Mouse (Mus musculus) liver, embryonic 14.5 days (tissue): Measurements from ENCODE around the gene Ccl5. TPM values are rescaled to one million over a fixed set of nuclear protein-coding genes. Genes with fewer than 3 reads are reported as not detected.

ENCODE experiments used
- ATAC-seq: fragments of 200-750 bp; cut with Nextera tagmentation; 2 replicates; pipeline ENCODE4 v1.8.0; 2017; ENCODE audit warnings: moderate number of reproducible peaks, mild to moderate bottlenecking, moderate library complexity; ENCODE audit not compliant: insufficient read depth
- DNase-seq, 3 experiments: peaks; one replicate each; pipeline ENCODE4 v3.0.0-alpha.2; 2012 to 2013; ENCODE audit warnings: low read depth in 3 of 3, low spot score in 3 of 3
- H3K27ac ChIP-seq: fragments of 300-500 bp; sonication (generic); 2 replicates; pipeline ENCODE4 v1.5.1; 2014; ENCODE audit warnings: moderate library complexity, mild to moderate bottlenecking, control low read depth, inconsistent platforms
- H3K27me3 ChIP-seq: fragments of 300-500 bp; sonication (generic); 2 replicates; pipeline ENCODE4 v1.6.1; 2014; ENCODE audit warnings: mild to moderate bottlenecking, low read length, moderate library complexity; ENCODE audit not compliant: control insufficient read depth, insufficient read depth
- H3K36me3 ChIP-seq: fragments of 300-500 bp; sonication (generic); replicated peaks from 2 replicates; pipeline ENCODE4 v1.6.1; 2014; ENCODE audit warnings: low read depth; ENCODE audit not compliant: control insufficient read depth, insufficient read depth
- H3K4me1 ChIP-seq, 2 experiments: fragments of 200-500 bp in 1 of 2; fragments of 300-500 bp in 1 of 2; sonication (generic) in 1 of 2; replicated peaks; 2 replicates each; pipeline ENCODE4 v1.6.1; 2012 to 2014; ENCODE audit warnings: antibody characterized with exemption in 1 of 2, inconsistent platforms in 1 of 2, low read length in 1 of 2; ENCODE audit not compliant: control insufficient read depth in 2 of 2, insufficient read depth in 2 of 2
- H3K4me2 ChIP-seq: fragments of 300-500 bp; sonication (generic); 2 replicates; pipeline ENCODE4 v1.6.1; 2014; ENCODE audit warnings: low read depth, mild to moderate bottlenecking, control low read depth, moderate library complexity
- H3K4me3 ChIP-seq, 2 experiments: fragments of 200-500 bp in 1 of 2; fragments of 300-500 bp in 1 of 2; sonication (generic) in 1 of 2; 2 replicates each; pipeline ENCODE4 v1.5.1; 2012 to 2014; ENCODE audit warnings: low read depth in 2 of 2, low read length in 2 of 2, mild to moderate bottlenecking in 2 of 2, control low read depth in 1 of 2, inconsistent platforms in 1 of 2, moderate library complexity in 1 of 2; ENCODE audit not compliant: insufficient read depth in 1 of 2
- H3K9ac ChIP-seq: fragments of 300-500 bp; sonication (generic); replicated peaks from 2 replicates; pipeline ENCODE4 v1.6.1; 2014; ENCODE audit warnings: mild to moderate bottlenecking, control low read depth, moderate library complexity
- H3K9me3 ChIP-seq: fragments of 300-500 bp; sonication (generic); 2 replicates; pipeline ENCODE4 v1.6.1; 2016; ENCODE audit warnings: low read length, mixed read lengths; ENCODE audit not compliant: control insufficient read depth
- CTCF ChIP-seq: IDR thresholded peaks from 2 replicates; pipeline ENCODE4 v1.5.1; 2016; ENCODE audit warnings: antibody characterized with exemption, low read depth, control low read depth
- EP300 ChIP-seq: IDR thresholded peaks from 2 replicates; pipeline ENCODE4 v1.6.1; 2016; ENCODE audit warnings: antibody characterized with exemption, low read depth
- WGBS: fragments of 180-500 bp; shearing (Covaris S2); extraction: QIAGEN DNeasy Blood & Tissue Kit; methylation state at CpG from one replicate; pipeline ENCODE4 v1.1.7; 2014; ENCODE audit not compliant: insufficient replicate concordance; 5-methylcytosine and 5-hydroxymethylcytosine counted together
- polyA plus RNA-seq, 2 experiments: library from polyadenylated mRNA; depleted of rRNA in 1 of 2; stranded (reverse) in 1 of 2; unstranded in 1 of 2; fragments of >200 nt; fragmentation: Nextera tagmentation in 1 of 2; extraction: Ambion mirVana in 1 of 2; gene quantifications; 2 replicates each; pipeline versions ENCODE4 v1.2.1 to v1.2.3; 2012 to 2014

The Ccl5 gene
- polyA plus RNA-seq, 2 experiments: 0.39 to 0.95 TPM

DNA sequence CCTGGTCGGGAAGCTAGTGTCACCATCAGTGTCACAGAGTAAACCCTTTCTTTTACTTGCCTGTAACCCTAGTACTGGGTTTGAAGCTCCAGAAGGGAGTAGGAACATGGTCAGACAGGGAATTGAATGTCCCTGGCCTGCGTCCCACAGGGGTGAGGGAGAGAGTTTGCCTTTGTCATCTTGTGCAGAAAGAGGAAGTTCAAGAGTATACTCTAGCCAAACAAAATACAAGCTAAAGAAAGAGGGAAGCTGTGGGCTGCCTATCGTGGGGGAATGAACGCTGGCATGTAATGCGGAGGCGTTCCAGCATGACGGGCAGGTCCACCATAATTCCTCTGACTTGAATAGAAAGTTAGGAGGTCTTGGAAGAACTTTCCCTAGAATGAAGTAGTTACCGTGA is 41.9 kb upstream of the Ccl5 start:
- H3K9ac ChIP-seq: no peak overlapping the region
- no peak for TF ChIP-seq EP300
- no peak for TF ChIP-seq CTCF
- no peaks in the 10 kb centered on the region for H3K36me3 ChIP-seq
- no peak overlapping the region for H3K4me3 ChIP-seq
- peak in 1 of 3 experiments; percentile 17 for DNase-seq
- H3K27me3 ChIP-seq: no peaks in the 10 kb centered on the region
- H3K9me3 ChIP-seq: no peaks in the 10 kb centered on the region
- ATAC-seq: no peak
- no peak overlapping the region for H3K27ac ChIP-seq
- no peak overlapping the region for H3K4me2 ChIP-seq
- H3K4me1 ChIP-seq: peaks cover 0 to 12% of the 10 kb centered on the region in 2 experiments; a peak in 2 of 4 replicates
- 23% methylated on average over 8 of the region's 8 CpGs for WGBS

- TF ChIP-seq CTCF (no peak), EP300 (no peak)
- DNase-seq (no peak), ATAC-seq (no peak)
- WGBS: 49% methylated on average over 2 of the region's 2 CpGs
- no peak overlapping the region for H3K9ac ChIP-seq
- H3K9me3 ChIP-seq: no peaks in the 10 kb centered on the region
- H3K4me2 ChIP-seq: no peak overlapping the region
- H3K4me3 ChIP-seq: no peak overlapping the region
- H3K4me1 ChIP-seq: peaks cover 0 to 12% of the 10 kb centered on the region in 2 experiments; a peak in 2 of 4 replicates
- no peaks in the 10 kb centered on the region for H3K36me3 ChIP-seq
- H3K27ac ChIP-seq: no peak overlapping the region
- H3K27me3 ChIP-seq: no peaks in the 10 kb centered on the region
Observed at GRCm38 (mm10) chr11:83570189-83570588, 39.9 kb upstream of the Ccl5 start.

GRCm38 (mm10) chr11:83569249-83569648 is 38.9 kb upstream of the Ccl5 start:
- H3K9ac ChIP-seq: no peak overlapping the region
- no peaks in the 10 kb centered on the region for H3K36me3 ChIP-seq
- no peaks in the 10 kb centered on the region for H3K27me3 ChIP-seq
- no peak for TF ChIP-seq CTCF
- no peak for TF ChIP-seq EP300
- H3K4me2 ChIP-seq: no peak overlapping the region
- H3K4me1 ChIP-seq: peaks cover 0 to 12% of the 10 kb centered on the region in 2 experiments; a peak in 2 of 4 replicates
- ATAC-seq (no peak), DNase-seq (no peak)
- 23% methylated on average over 7 of the region's 7 CpGs for WGBS
- no peaks in the 10 kb centered on the region for H3K9me3 ChIP-seq
- no peak overlapping the region for H3K4me3 ChIP-seq
- no peak overlapping the region for H3K27ac ChIP-seq

GRCm38 (mm10) chr11:83568786-83569185 is 38.5 kb upstream of the Ccl5 start:
- WGBS: 39% methylated on average over 3 of the region's 3 CpGs
- DNase-seq (no peak), ATAC-seq (no peak)
- no peaks in the 10 kb centered on the region for H3K27me3 ChIP-seq
- no peaks in the 10 kb centered on the region for H3K9me3 ChIP-seq
- H3K27ac ChIP-seq: no peak overlapping the region
- no peak overlapping the region for H3K4me2 ChIP-seq
- TF ChIP-seq CTCF: no peak
- TF ChIP-seq EP300: no peak
- peaks cover 0 to 12% of the 10 kb centered on the region in 2 experiments; a peak in 2 of 4 replicates for H3K4me1 ChIP-seq
- no peaks in the 10 kb centered on the region for H3K36me3 ChIP-seq
- H3K4me3 ChIP-seq: no peak overlapping the region
- no peak overlapping the region for H3K9ac ChIP-seq

- ATAC-seq (no peak), DNase-seq (no peak)
- Histone ChIP-seq H3K4me3 (no peak overlapping the region), H3K36me3 (no peaks in the 10 kb centered on the region), H3K4me1 (peaks cover 0 to 12% of the 10 kb centered on the region in 2 experiments; a peak in 2 of 4 replicates), H3K9ac (no peak overlapping the region), H3K27me3 (no peaks in the 10 kb centered on the region), H3K27ac (no peak overlapping the region), H3K4me2 (no peak overlapping the region), H3K9me3 (no peaks in the 10 kb centered on the region)
- 72% methylated on average over 9 of the region's 9 CpGs for whole genome bisulfite sequencing
- no peak for TF ChIP-seq CTCF
- no peak for TF ChIP-seq EP300
Observed at GRCm38 (mm10) chr11:83568061-83568460, 37.7 kb upstream of the Ccl5 start.
